Mouse (Mus musculus) CD4-positive, CD25-positive, alpha-beta regulatory T cell (primary cell): ENCODE data around the gene Asnsd1. TPM values are rescaled to one million over a fixed set of nuclear protein-coding genes. Genes with fewer than 3 reads are reported as not detected.

Experiments used
- polyA plus RNA-seq: library from polyadenylated mRNA; unstranded; fragments of 100-300 nt; shearing (Covaris generic); gene quantifications from one replicate; pipeline ENCODE4 v1.2.1, GENCODE M21; 2017

Asnsd1 gene
- polyA plus RNA-seq, result 76.3 TPM

GRCm38 (mm10) chr1:53352327-53353261 lies at the start of gene Asnsd1, which contains the start of the genes Asdurf and Gm28551:
TSS of gene Asnsd1 (minus strand) at chr1:53352752.
TSS of gene Asdurf (minus strand) at chr1:53352619.
TSS of gene Gm28551 (minus strand) at chr1:53352667.

GRCm38 (mm10) chr1:53312989-53313967 lies 39.3 kb downstream of the Asnsd1 start, which contains the start of gene Osgepl1:
TSS of gene Osgepl1 (plus strand) at chr1:53313624.

GRCm38 (mm10) chr1:53296581-53297383 lies 55.8 kb downstream of the Asnsd1 start, which contains the start of the genes Pms1, Ormdl1 and Gm28778:
TSS of gene Pms1 (minus strand) at chr1:53297018.
TSS of gene Ormdl1 (plus strand) at chr1:53297095.
TSS of gene Gm28778 (plus strand) at chr1:53297111.

Other genes starting within 250 kb of the Asnsd1 start
- not detected for gene 1700019A02Rik, start 165.1 kb downstream of the Asnsd1 start, polyA plus RNA-seq
- gene Pms1, start 55.7 kb downstream of the Asnsd1 start, polyA plus RNA-seq, result 23.7 TPM
- 66.8 TPM for gene Ormdl1, start 55.7 kb downstream of the Asnsd1 start, polyA plus RNA-seq
- gene Gm28778, start 55.6 kb downstream of the Asnsd1 start, polyA plus RNA-seq, result not detected
- gene Osgepl1, start 39.1 kb downstream of the Asnsd1 start, polyA plus RNA-seq, result 17.5 TPM
- gene Asdurf, start 133 bp downstream of the Asnsd1 start, polyA plus RNA-seq, result not detected
- 0.32 TPM for gene Gm28551, start 85 bp downstream of the Asnsd1 start, polyA plus RNA-seq